Mouse (Mus musculus) hindbrain, embryonic 16.5 days (tissue): ENCODE data around the gene Smarcb1. TPM values are rescaled to one million over a fixed set of nuclear protein-coding genes. Genes with fewer than 3 reads are reported as not detected.
A peak's percentile ranks its signal among the peaks of the same experiment; 100 is the strongest.

Source experiments
- ATAC-seq: fragments of 200-750 bp; cut with Nextera tagmentation; 2 replicates; pipeline ENCODE4 v1.8.0; 2017; ENCODE audit warnings: moderate TSS enrichment, moderate library complexity
- H3K27ac ChIP-seq: fragments of 300-500 bp; sonication (generic); 2 replicates; pipeline ENCODE4 v1.5.1; 2014; ENCODE audit warnings: low read depth, mild to moderate bottlenecking, control low read depth, low read length, moderate library complexity
- H3K27me3 ChIP-seq: fragments of 300-500 bp; sonication (generic); replicated peaks from 2 replicates; pipeline ENCODE4 v1.6.1; 2014; ENCODE audit warnings: low read length; ENCODE audit not compliant: control insufficient read depth, insufficient read depth
- H3K36me3 ChIP-seq: fragments of 300-500 bp; sonication (generic); 2 replicates; pipeline ENCODE4 v1.6.1; 2014; ENCODE audit warnings: mild to moderate bottlenecking, low read length, moderate library complexity, mixed read lengths; ENCODE audit not compliant: control insufficient read depth, insufficient read depth
- H3K4me1 ChIP-seq: fragments of 300-500 bp; sonication (generic); 2 replicates; pipeline ENCODE4 v1.6.1; 2014; ENCODE audit warnings: low read depth, low read length; ENCODE audit not compliant: control insufficient read depth, insufficient read depth
- H3K4me2 ChIP-seq: fragments of 300-500 bp; sonication (generic); 2 replicates; pipeline ENCODE4 v1.6.1; 2014; ENCODE audit warnings: mild to moderate bottlenecking, low read length, control low read depth, moderate library complexity
- H3K4me3 ChIP-seq: fragments of 300-500 bp; sonication (generic); 2 replicates; pipeline ENCODE4 v1.5.1; 2014; ENCODE audit warnings: mild to moderate bottlenecking, low read length, control low read depth, moderate library complexity
- H3K9ac ChIP-seq: fragments of 300-500 bp; sonication (generic); 2 replicates; pipeline ENCODE4 v1.6.1; 2014; ENCODE audit warnings: low read depth, mild to moderate bottlenecking, control low read depth, low read length, moderate library complexity
- H3K9me3 ChIP-seq: fragments of 300-500 bp; sonication (generic); 2 replicates; pipeline ENCODE4 v1.6.1; 2014; ENCODE audit warnings: mild to moderate bottlenecking, low read length, moderate library complexity; ENCODE audit not compliant: control insufficient read depth
- WGBS: fragments of 180-500 bp; shearing (Covaris S2); extraction: QIAGEN DNeasy Blood & Tissue Kit; methylation state at CpG from one replicate; pipeline ENCODE4 v1.1.7; 2014; 5-methylcytosine and 5-hydroxymethylcytosine counted together
- polyA plus RNA-seq: library from polyadenylated mRNA; unstranded; fragments of >200 nt; fragmentation: Nextera tagmentation; extraction: Ambion mirVana; gene quantifications from 2 replicates; pipeline ENCODE4 v1.2.1, GENCODE M21; 2015

Smarcb1 gene
- polyA plus RNA-seq, 1 experiment from 2014 or later: 252 TPM

DNA sequence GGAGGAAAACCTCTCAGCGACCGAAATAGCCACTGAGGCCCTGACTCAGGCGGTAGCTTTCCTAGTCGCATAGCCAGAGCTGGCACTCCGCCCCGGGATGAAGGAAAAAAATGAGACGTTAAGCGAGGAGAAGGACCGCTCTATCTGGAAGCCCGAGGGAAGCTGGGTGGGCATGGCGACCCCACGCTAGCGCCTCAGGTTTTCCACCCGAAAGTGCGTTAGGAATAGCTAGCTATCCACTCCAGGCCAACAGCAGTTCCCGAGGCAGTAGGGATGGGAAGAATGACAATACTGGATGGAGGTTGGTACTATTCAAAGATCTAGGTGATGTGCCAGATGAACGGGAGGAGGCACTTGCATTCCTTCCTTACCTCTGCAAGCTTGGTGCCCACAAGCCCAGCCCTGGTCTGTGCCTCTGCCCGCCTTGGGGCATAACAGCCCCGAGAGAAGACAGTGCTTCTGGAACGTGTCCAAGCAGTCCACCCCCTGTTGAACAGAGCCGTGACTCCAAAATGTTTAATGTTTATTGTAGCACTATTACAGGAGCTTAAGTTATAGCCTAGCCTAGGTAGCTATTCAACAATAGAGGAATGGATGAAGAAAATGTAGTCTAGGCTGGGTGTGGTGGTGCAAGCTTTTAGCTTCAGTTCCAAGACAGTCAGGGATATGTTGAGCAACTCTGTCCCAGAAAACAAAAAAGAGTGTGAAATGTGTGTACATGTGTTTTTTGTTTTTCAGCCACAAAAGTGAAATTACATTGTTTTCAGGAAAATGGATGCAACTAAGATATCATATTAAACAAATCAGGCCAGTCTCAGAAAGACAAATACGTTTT, 526 bp upstream of the Smarcb1 start:
- Histone ChIP-seq H3K4me2 (peak overlapping the region; percentile 87), H3K27ac (peak overlapping the region; percentile 99), H3K4me3 (peak overlapping the region; percentile 83), H3K9ac (peak overlapping the region; percentile 90), H3K4me1 (peaks cover 28% of the 10 kb centered on the region), H3K9me3 (no peaks in the 10 kb centered on the region), H3K36me3 (no peaks in the 10 kb centered on the region), H3K27me3 (no peaks in the 10 kb centered on the region)
- ATAC-seq: peak; percentile 59
- 4% methylated on average over 22 of the region's 22 CpGs for WGBS

DNA sequence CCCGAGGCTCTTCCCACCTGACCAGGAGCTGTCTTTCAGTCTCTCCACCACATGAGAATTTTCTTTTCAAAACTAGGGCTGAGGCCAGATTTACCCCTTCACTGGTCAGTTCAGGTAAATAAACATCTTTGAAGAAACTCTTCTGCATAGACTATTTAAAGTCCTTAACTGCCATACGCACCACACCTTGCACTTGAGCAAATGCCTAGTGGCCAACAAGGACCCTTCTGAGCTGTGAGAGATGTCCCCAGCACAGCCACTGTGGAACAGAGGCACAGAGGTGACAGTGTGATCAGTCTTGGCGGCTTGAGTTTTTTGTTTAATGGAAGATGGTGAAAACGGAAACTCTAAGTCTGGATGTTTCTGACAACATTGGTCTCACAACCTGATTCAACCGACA, 2.4 kb downstream of the Smarcb1 start:
- no peak overlapping the region for H3K27ac ChIP-seq
- H3K9me3 ChIP-seq: no peaks in the 10 kb centered on the region
- 82% methylated on average over 5 of the region's 5 CpGs for WGBS
- H3K4me1 ChIP-seq: peaks cover 28% of the 10 kb centered on the region
- no peak overlapping the region for H3K9ac ChIP-seq
- H3K4me3 ChIP-seq: no peak overlapping the region
- no peak for ATAC-seq
- peak overlapping the region; percentile 18; the same call in 1 of the 2 replicates for H3K4me2 ChIP-seq
- no peaks in the 10 kb centered on the region for H3K27me3 ChIP-seq
- peaks cover 10% of the 10 kb centered on the region for H3K36me3 ChIP-seq

DNA sequence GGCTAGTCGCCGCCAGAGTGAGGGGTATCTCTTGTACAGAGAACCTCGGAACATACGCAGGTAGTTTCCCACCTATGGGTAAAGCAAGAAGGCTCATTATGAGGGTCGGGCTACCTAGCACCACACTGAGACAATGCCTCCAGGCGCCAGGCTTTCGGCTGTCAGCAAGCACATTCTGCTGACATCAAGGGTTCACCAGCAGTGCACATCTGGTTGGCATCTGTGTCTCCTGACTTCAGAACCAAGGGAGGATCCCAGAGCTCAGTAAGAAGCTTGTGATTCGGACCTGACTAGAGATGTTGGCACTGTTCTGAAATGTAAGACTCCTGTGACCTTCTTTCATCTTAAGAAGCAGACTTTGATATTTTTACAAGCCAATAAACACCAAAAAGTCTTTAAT, 4.6 kb downstream of the Smarcb1 start:
- H3K27ac ChIP-seq: no peak overlapping the region
- H3K9me3 ChIP-seq: no peaks in the 10 kb centered on the region
- no peak overlapping the region for H3K9ac ChIP-seq
- peaks cover 18% of the 10 kb centered on the region for H3K4me1 ChIP-seq
- no peak overlapping the region for H3K4me3 ChIP-seq
- H3K27me3 ChIP-seq: no peaks in the 10 kb centered on the region
- no peak overlapping the region for H3K4me2 ChIP-seq
- 77% methylated on average over 8 of the region's 8 CpGs for WGBS
- ATAC-seq: no peak
- H3K36me3 ChIP-seq: peaks cover 10% of the 10 kb centered on the region

DNA sequence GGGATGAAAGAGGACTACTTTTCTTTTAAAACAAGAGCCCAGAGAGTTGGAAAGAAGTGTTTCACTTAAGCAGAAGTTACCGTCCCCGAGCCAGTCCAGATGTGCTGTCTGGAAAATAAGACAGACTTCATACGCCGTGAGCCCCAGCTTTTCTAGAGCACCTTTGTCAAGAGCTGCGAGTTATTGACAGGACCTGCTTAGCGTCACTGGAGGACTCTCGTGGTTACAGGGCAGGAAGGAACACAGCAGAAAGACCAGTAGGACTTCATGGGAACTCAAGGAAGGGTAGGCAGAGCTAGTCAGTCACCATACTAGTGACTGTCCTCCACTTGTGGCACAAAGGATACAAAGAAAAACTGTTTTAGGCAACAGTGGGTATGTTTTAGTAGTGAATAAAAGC, 5.9 kb downstream of the Smarcb1 start:
- Histone ChIP-seq H3K9ac (no peak overlapping the region), H3K4me2 (no peak overlapping the region), H3K36me3 (peaks cover 20% of the 10 kb centered on the region), H3K27ac (no peak overlapping the region), H3K4me1 (peaks cover 18% of the 10 kb centered on the region), H3K9me3 (no peaks in the 10 kb centered on the region), H3K27me3 (no peaks in the 10 kb centered on the region), H3K4me3 (no peak overlapping the region)
- 85% methylated on average over 7 of the region's 7 CpGs for WGBS
- no peak for ATAC-seq

DNA sequence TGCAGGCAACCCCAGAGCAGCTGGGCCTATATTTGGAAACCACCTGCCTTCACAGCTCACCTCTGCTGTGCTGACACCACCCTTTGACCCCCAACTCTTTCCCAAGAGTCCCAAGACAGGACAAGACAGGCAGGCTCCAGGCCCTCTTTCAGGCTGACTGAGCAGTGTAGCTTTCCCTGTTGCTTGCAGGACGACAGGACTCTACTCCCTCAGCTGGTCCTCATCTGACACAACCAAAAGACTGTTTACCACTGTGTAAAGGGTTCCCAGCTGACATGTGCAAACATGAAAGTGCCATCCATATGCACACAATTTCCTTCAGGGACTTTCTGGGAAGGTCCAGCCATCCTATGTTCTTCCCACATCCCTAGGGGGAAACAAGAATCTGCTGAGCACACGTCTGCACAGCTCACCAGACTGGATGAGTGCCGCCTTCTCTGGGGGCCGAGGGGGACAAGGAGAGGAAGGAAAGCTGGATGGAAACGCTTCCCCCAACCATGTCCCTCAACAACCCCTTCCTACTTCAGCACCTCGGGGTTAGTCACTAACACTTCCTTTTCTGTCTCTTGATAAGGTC, 8.3 kb downstream of the Smarcb1 start:
- Histone ChIP-seq H3K4me1 (no peaks in the 10 kb centered on the region; the same call in 1 of the 2 replicates), H3K9ac (no peak overlapping the region), H3K27ac (no peak overlapping the region), H3K4me3 (no peak overlapping the region), H3K4me2 (no peak overlapping the region), H3K36me3 (peaks cover 31% of the 10 kb centered on the region), H3K9me3 (no peaks in the 10 kb centered on the region), H3K27me3 (no peaks in the 10 kb centered on the region)
- WGBS: 74% methylated on average over 6 of the region's 6 CpGs
- ATAC-seq: no peak

DNA sequence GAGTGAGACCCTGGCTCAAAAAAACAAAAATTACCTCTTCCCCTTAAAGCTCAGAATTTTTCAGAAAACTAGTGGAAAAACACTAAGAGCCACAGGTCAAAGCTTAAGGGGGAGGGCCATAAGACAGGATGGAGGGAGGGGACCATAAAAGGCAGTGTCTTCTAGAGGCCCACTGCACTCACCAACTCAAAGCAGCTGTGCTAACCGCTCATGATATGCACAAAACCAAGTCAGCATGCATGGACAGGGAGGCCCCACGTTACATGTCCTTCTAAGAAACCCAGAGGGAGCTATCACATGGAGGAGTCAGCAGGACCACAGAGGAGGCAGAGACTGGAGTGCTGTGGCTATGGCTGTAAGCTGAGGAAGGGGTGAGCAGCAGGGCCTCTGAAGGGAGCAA, 10.7 kb downstream of the Smarcb1 start:
- H3K27me3 ChIP-seq: no peaks in the 10 kb centered on the region
- H3K9ac ChIP-seq: no peak overlapping the region
- 81% methylated on average over 2 of the region's 2 CpGs for WGBS
- no peaks in the 10 kb centered on the region for H3K4me1 ChIP-seq
- H3K4me2 ChIP-seq: no peak overlapping the region
- ATAC-seq: no peak
- H3K36me3 ChIP-seq: peaks cover 42% of the 10 kb centered on the region
- H3K27ac ChIP-seq: no peak overlapping the region
- no peak overlapping the region for H3K4me3 ChIP-seq
- no peaks in the 10 kb centered on the region for H3K9me3 ChIP-seq

DNA sequence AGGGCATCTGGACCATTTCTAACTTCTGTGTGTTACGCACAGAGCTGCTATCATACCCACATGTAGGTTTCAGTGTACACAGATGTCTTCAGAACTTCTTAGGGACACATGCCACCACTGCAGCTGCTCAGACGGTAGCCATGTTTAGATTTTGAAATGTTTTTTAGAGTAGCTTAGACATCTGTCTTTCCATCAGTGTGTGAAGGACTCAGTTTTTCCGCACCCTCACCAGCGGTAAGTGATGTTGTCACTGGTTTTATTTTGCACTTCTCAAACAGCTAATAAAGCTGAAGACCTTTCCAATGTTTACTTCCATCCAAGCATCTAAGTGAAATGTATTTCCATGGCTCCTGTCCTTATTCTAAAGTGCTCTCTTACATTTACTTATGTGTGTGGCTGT, 14.5 kb downstream of the Smarcb1 start:
- no peak overlapping the region for H3K9ac ChIP-seq
- no peaks in the 10 kb centered on the region for H3K4me1 ChIP-seq
- no peaks in the 10 kb centered on the region for H3K27me3 ChIP-seq
- 94% methylated on average over 4 of the region's 4 CpGs for WGBS
- H3K9me3 ChIP-seq: no peaks in the 10 kb centered on the region
- H3K4me3 ChIP-seq: no peak overlapping the region
- H3K4me2 ChIP-seq: no peak overlapping the region
- no peak for ATAC-seq
- H3K36me3 ChIP-seq: peaks cover 75% of the 10 kb centered on the region
- no peak overlapping the region for H3K27ac ChIP-seq

DNA sequence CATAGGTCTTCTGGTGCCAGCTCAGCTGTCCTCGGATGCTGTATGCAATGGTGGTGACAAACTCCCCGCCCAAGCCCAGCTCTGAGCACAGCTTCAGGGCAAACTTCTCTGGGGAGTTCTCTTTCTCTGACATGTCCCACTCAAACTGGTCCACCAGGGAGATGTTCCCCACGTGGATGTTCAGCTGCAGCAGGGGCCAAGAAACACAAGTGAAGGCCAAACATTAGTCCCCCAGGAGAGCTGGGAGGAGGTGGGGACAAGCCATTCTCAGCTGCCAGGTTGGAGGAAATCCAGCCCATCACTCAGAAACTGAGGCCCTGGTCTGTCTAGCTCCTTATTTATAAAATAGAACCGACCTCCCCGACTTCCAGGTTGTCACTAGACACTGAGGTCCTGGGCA, 17.0 kb downstream of the Smarcb1 start:
- H3K4me1 ChIP-seq: no peaks in the 10 kb centered on the region
- no peaks in the 10 kb centered on the region for H3K27me3 ChIP-seq
- no peaks in the 10 kb centered on the region for H3K9me3 ChIP-seq
- no peak overlapping the region for H3K27ac ChIP-seq
- WGBS: 90% methylated on average over 5 of the region's 5 CpGs
- no peak overlapping the region for H3K4me2 ChIP-seq
- no peak overlapping the region for H3K9ac ChIP-seq
- no peak for ATAC-seq
- H3K4me3 ChIP-seq: no peak overlapping the region
- peaks cover 66% of the 10 kb centered on the region for H3K36me3 ChIP-seq

DNA sequence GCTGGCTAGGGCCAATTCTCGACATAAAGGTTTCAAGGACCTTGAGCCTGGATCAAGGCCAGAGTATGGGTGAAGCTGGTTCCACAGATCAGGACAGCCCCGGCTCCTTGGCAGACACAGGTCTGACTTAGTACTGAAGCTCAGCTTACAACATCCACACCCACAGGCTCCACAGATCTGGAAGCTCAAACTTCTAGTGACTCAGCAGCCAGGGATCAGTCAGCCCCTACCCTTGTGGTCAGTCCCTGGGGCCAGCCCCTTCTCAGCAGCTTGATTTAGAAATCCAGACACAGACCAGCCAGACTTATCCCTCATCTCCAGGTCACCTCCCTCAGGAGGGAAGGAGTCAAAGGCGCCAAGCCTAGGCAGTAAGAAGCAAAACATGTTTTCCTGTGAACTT, 22.6 kb downstream of the Smarcb1 start:
- peak overlapping the region; percentile 67; the same call in 1 of the 2 replicates for H3K27ac ChIP-seq
- WGBS: 59% methylated on average over 3 of the region's 3 CpGs

More for the DNA sequence above, 22.6 kb downstream of the Smarcb1 start:
- Histone ChIP-seq H3K4me2 (no peak overlapping the region), H3K9me3 (no peaks in the 10 kb centered on the region), H3K9ac (no peak overlapping the region), H3K4me3 (no peak overlapping the region), H3K4me1 (peaks cover under 1% of the 10 kb centered on the region; the same call in 1 of the 2 replicates), H3K27me3 (no peaks in the 10 kb centered on the region), H3K36me3 (peaks cover 50% of the 10 kb centered on the region)
- peak; percentile 35; the same call in 1 of the 2 replicates for ATAC-seq
